Mouse (Mus musculus) ovary, postnatal 36 days (tissue): ENCODE data around the gene Sumo2.
"Not testable (repeated sequence)": the region's sequence is repeated elsewhere in the genome, so short reads cannot be mapped to it uniquely, and the experiment has no call there.

Experiments used
- DNase-seq: peaks from one replicate; pipeline ENCODE4 v3.0.0; 2022; ENCODE audit warnings: low spot score, mixed read lengths

Sumo2 gene

DNA sequence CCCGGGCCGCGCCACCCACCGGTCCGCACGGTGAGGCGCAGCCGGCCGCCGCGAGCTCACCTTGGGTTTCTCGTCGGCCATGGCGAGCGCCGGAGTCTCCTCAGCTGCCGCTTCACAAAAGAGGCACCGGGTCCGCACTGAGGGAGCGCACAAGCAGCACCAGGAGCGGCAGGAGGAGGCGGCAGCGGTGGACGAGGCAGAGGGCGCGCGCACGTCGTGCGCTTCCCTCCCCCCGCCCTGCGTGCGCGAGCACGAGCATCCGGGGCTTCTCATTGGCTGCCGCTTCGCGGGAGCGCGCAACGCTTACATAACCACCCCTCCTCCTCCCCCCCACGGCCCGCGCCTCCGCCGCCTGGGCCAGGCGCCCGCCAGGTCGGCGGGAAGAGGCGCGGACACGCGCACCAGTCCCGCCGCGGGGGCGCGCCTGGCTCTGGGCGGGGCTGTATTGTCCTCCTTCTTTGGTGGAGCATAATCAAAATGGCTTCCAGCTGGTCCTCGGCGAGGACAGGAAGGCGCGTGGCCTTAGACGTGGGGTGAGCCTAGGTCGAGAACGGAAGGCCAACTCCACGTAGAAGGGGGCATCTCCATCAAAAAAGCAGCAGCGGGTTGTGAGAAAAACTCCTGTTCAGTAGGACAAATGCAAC lies at the start of gene Sumo2:
TSS of gene Sumo2 (minus strand) at position 239 of the 644 bp plus-strand sequence.
- DNase-seq: peak; percentile 99

- DNase-seq: no peak
These were observed 49.6 kb upstream of the Sumo2 start for GRCm38 (mm10) chr11:115585573-115586100.

DNA sequence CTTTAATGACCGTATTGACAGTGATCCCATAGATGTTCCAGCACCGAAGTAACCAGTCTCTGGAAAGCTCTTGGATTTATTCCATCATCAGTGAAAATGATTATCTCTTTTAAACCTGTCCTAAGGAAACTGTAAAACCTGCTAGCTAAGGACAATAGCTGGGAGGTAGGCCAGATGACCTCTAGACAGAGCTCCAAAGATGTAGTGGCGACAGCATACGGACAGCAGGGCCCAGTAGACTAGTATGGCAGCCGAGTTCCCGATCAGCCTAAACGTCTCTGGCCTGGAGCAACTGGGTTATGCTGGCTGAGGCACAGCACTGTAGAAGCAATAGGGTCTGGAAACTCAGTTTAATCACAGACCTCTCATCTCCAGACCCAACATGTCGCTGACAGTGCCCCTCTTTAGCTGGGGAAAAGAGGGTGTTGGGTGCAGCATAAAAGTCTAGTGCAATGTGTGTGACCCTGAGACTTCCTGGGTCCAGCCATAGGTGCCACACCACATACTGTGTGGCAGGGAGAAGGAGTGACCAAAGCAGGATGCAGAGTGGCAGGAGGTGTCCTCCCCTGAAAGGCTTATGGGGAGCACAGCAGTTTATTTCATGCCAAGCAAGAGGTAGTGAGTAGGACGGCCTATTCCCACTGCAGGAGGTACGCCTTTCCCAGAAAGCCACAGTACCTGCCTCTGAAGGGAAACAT lies 48.4 kb upstream of the Sumo2 start:
- DNase-seq: no peak

GRCm38 (mm10) chr11:115582913-115583606 lies 47.0 kb upstream of the Sumo2 start:
- no peak for DNase-seq

DNA sequence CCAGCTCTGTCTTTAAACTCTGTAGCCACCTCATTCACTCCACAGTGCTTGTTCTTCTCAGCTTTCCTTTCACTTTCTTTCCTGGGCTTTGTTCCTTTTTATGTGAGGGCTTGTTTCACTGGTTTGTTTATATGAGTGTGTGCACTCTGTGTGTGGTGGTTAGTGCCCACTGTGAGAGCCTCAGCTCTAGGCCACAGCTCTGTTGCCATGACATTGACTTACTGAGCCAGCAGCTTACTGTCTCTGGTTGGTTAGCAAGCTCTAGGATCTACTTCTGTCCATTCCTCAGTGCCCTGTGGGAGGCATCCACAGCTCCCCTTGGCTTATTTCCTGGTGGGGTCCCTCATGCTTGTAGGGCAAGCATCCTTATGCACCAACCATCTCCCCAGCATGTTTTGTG lies 43.0 kb upstream of the Sumo2 start:
- no peak for DNase-seq

DNA sequence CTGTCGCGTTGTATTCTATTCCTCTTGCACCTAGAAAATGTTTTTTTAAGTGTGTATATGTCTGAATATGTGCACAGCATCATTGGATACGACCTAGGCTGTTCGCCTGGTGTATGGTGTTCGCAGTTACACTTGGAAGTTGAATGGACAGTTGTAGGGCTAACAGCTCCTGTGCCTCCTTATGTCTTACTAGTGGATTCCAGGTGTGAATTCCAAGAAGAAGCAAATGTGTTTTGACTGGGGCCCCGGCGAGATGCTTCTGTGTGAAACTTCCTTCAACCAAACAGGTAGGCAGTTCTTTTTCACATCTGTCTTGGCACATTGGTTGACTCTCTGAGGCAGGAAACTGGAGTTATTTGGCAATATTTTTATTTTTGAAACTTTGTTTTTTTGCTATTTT lies 28.9 kb upstream of the Sumo2 start:
- DNase-seq: no peak

DNA sequence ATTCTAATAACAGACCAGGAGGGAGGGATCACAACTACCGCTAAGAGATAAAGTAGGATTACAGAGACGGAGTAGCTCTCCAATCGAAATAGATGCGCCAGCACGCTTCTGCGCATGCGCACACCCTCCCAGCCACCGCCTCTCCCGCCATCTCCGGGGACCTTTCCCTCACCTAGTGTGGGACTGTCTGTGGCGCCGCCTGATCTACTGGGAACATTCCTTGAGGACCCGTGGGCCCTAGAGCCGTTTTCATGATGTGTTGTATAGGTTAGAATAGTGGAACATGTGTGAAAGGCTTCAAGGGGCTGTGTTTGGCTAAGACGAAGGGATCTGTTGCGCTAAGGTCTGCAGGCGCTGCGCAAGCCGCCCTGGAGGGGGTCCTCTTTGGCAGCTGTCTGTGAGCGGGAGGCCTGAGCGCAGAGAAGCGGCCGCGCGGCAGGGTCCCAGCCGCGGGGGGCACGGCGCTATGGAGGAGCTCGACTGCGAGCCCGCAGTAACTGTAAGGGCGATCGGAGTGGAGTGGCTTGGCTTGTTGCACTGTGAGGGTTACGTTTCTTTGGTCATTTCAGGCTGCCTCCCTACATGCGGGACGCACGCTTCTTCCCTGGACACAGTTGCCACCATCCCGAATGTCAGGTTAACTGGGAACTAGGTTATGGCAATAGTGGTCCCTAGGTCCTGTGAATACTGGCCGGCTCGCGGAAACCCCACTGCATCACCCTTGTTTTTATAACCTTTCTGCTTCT lies 28.2 kb upstream of the Sumo2 start, which contains the start of gene Nup85:
TSS of gene Nup85 (plus strand) at position 371 of the 746 bp plus-strand sequence.
- DNase-seq: peak; percentile 97

DNA sequence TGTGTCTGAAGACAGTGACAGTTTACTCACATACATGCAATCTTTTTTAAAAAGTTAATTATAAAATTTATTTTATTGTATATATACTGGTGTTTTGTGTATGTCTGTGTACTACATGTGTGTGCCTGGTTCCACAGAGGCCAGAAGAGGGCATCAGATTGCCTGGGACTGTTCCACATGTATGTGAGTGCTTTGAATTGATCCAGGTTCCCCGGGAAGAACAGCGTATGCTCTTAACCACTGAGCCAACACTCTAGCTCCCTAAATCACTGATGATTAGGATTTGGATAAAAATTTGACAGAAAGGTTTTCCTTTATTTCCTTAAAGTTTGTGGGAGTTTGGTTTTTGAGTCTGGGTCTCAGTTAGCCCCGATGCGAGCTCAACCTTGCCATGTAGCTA lies 27.3 kb upstream of the Sumo2 start:
- no peak for DNase-seq

GRCm38 (mm10) chr11:115555717-115556116 lies 19.6 kb upstream of the Sumo2 start:
- no peak for DNase-seq

- no peak for DNase-seq
These were observed 16.7 kb upstream of the Sumo2 start for GRCm38 (mm10) chr11:115552783-115553182.

DNA sequence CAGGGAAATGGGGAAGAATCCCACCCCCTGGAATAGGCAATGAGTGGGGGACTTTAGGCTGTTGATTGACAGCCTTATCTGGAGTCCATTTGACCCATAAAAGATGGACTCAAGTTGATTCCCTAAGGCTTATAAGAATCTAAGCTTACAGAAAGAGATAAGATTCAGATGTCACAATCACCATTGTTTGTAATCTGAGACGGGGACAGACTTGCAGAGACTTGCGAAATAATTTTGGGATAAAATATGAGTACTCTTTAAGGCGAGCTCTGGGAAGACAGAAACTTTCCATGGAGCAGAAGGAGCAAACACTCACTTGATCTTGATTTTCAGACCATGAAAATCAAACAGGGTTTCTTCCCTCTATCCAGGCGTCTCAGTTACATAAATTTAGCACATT lies 7.5 kb upstream of the Sumo2 start:
- no peak for DNase-seq

GRCm38 (mm10) chr11:115538045-115538444 lies 2.0 kb upstream of the Sumo2 start:
- DNase-seq: no peak

DNA sequence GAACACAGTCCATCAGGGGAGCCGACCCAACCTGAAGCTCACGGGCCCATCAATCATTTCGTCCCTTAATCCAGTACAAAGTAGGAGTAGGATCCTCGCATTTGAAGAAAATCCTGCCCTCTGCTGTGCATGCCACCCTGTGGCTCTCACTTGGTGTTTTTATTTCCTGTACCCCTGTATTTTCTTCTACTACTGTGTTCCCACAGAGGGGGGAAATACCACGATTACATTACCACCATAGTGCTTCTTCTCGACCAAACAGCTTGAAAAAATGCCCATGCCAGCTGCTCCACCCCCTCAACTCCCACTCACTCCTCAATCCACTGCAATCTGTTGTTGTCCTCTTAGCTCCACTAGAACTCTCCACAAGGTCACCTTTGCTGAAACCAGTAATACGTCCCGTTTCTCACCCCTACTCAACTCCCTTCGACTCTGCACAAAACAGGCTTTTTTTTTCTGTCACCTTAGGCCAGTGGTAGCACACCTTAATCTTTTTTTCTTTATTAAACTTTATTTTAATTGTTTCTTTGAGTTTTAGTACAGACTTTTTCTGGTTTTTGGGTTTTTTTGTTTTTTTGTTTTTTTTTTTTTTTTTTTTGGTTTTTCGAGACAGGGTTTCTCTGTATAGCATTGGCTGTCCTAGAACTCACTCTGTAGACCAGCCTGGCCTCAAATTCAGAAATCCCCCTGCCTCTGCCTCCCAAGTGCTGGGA lies 936 bp upstream of the Sumo2 start:
- DNase-seq: no peak

- DNase-seq: peak; percentile 76
These were observed 557 bp downstream of the Sumo2 start for GRCm38 (mm10) chr11:115535401-115536037.

GRCm38 (mm10) chr11:115534759-115535371 lies 1.2 kb downstream of the Sumo2 start:
- DNase-seq: no peak

- not testable (repeated sequence) for DNase-seq
These were observed 9.6 kb downstream of the Sumo2 start for GRCm38 (mm10) chr11:115526446-115526845.

DNA sequence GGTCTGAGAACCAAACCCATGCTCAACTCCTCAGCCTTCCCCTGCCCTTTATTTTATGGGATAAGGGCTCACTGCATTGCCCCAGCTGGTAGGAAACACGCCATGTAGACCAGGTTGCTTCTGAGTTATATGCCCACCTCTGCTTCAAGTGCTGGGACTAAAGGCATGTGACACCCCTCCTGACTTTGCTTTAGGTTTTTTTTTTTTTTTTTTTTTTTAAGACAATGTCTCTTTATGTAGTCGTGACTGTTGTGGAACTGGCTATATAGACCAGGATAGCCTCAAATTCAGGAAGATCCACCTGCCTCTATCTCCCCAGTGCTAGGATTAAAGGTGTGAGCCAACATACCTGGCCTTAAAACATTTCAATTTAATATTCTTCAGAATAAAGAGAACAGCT lies 13.4 kb downstream of the Sumo2 start:
- DNase-seq: no peak

GRCm38 (mm10) chr11:115522238-115522637 lies 13.8 kb downstream of the Sumo2 start:
- DNase-seq: no peak

- no peak for DNase-seq
These were observed 15.0 kb downstream of the Sumo2 start for GRCm38 (mm10) chr11:115521080-115521479.

- DNase-seq: no peak
These were observed 15.9 kb downstream of the Sumo2 start for GRCm38 (mm10) chr11:115520218-115520617.
